Mouse (Mus musculus) ES-E14 (cell line): ENCODE measurements around the gene Tep1.
"Not testable (repeated sequence)": the region's sequence is repeated elsewhere in the genome, so short reads cannot be mapped to it uniquely, and the experiment has no call there.

Experiments
- CHD2 ChIP-seq: IDR thresholded peaks from 2 replicates; pipeline ENCODE4 v1.6.1; 2014; ENCODE audit warnings: mild to moderate bottlenecking, low read depth, low read length, inconsistent platforms
- MAFK ChIP-seq: IDR thresholded peaks from 2 replicates; pipeline ENCODE4 v1.6.1; 2014; ENCODE audit warnings: mild to moderate bottlenecking, low read depth, low read length, inconsistent platforms; ENCODE audit not compliant: insufficient read depth
- ZC3H11A ChIP-seq: IDR thresholded peaks from 2 replicates; pipeline ENCODE4 v1.6.1; 2012; ENCODE audit warnings: low read depth, mild to moderate bottlenecking, inconsistent platforms, low read length, borderline replicate concordance
- ZNF384 ChIP-seq: IDR thresholded peaks from 2 replicates; pipeline ENCODE4 v1.6.1; 2012; ENCODE audit warnings: low read depth, low read length, inconsistent platforms

DNA sequence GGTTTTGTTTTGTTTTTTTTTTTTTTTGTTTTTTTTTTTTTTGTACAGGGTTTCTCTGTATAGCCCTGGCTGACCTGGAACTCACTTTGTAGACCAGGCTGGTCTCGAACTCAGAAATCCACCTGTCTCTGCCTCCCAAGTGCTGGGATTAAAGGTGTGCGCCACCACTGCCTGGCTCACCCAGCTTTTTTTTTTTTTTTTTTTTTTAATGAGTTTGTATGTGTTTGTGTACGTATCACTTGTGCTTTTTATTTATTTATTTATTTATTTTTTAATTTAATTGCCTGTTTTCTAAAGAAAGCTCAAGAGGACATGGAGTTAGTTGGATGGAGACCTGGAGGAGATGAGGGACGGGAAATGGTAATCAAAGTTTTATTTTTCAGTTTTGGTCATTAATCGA is 63.9 kb downstream of the Tep1 start:
- TF ChIP-seq ZC3H11A, ZNF384, CHD2, MAFK: not testable (repeated sequence)
